Mouse (Mus musculus) spleen, postnatal 36 days (tissue): Measurements from ENCODE around the gene Prpf40b.

Source experiments
- DNase-seq, 2 experiments: peaks; one replicate each; pipeline ENCODE4 v3.0.0; 2022; ENCODE audit warnings: low spot score in 2 of 2, mixed read lengths in 1 of 2

Prpf40b gene

GRCm38 (mm10) chr15:99290586-99290985 lies 4.3 kb upstream of the Prpf40b start:
- DNase-seq: no peak

- no peak for DNase-seq
Measured at GRCm38 (mm10) chr15:99294287-99294686, 600 bp upstream of the Prpf40b start.

GRCm38 (mm10) chr15:99295484-99295981 lies 646 bp downstream of the Prpf40b start, which contains the start of gene Fam186b:
Fam186b (minus strand) TSS chr15:99295888.
- DNase-seq: no peak

- DNase-seq: no peak
Measured at GRCm38 (mm10) chr15:99296213-99296612, 1.3 kb downstream of the Prpf40b start.

GRCm38 (mm10) chr15:99307476-99307875 lies 12.6 kb downstream of the Prpf40b start:
- DNase-seq: no peak

GRCm38 (mm10) chr15:99309549-99309948 lies 14.7 kb downstream of the Prpf40b start:
- DNase-seq: no peak

GRCm38 (mm10) chr15:99310617-99311016 lies 15.7 kb downstream of the Prpf40b start:
- DNase-seq: no peak

- DNase-seq: no peak
Measured at GRCm38 (mm10) chr15:99314891-99315290, 20.0 kb downstream of the Prpf40b start.

- DNase-seq: peak; percentile 64 to 70
Measured at GRCm38 (mm10) chr15:99316314-99317266, 21.7 kb downstream of the Prpf40b start.

GRCm38 (mm10) chr15:99317267-99317651 lies 22.4 kb downstream of the Prpf40b start:
- no peak for DNase-seq

- no peak for DNase-seq
Measured at GRCm38 (mm10) chr15:99318071-99318470, 23.2 kb downstream of the Prpf40b start.

- DNase-seq: no peak
Measured at GRCm38 (mm10) chr15:99318861-99319410, 24.0 kb downstream of the Prpf40b start.

GRCm38 (mm10) chr15:99319411-99319871 lies 24.6 kb downstream of the Prpf40b start:
- DNase-seq: no peak

- no peak for DNase-seq
Measured at GRCm38 (mm10) chr15:99320168-99320674, 25.3 kb downstream of the Prpf40b start.

GRCm38 (mm10) chr15:99320978-99321377 lies 26.1 kb downstream of the Prpf40b start:
- no peak for DNase-seq

GRCm38 (mm10) chr15:99324151-99324550 lies 29.3 kb downstream of the Prpf40b start:
- no peak for DNase-seq

- no peak for DNase-seq
Measured at GRCm38 (mm10) chr15:99325598-99325997, 30.7 kb downstream of the Prpf40b start.

GRCm38 (mm10) chr15:99326407-99326806 lies 31.5 kb downstream of the Prpf40b start:
- no peak for DNase-seq

- DNase-seq: peak; percentile 31 to 57
Measured at GRCm38 (mm10) chr15:99326959-99327358, 32.1 kb downstream of the Prpf40b start.

GRCm38 (mm10) chr15:99328011-99328410 lies 33.1 kb downstream of the Prpf40b start:
- no peak for DNase-seq

GRCm38 (mm10) chr15:99330324-99330723 lies 35.4 kb downstream of the Prpf40b start:
- DNase-seq: no peak

GRCm38 (mm10) chr15:99331341-99331740 lies 36.5 kb downstream of the Prpf40b start:
- no peak for DNase-seq
